Mouse (Mus musculus): ENCODE data around the gene Sik1.

GRCm38 (mm10) chr17:31817203-31817602, 38.4 kb downstream of the Sik1 start:
- TF ChIP-seq POLR2A (IDR thresholded peaks at IDR 0.05; ENCODE audit: borderline replicate concordance, low read depth, low read length) (no peak), CTCF (IDR thresholded peaks at IDR 0.05; ENCODE audit: low read depth, low read length) (no peak)
